Mouse (Mus musculus): ENCODE data around the gene Coro1c. TPM values are rescaled to one million over a fixed set of nuclear protein-coding genes. Genes with fewer than 3 reads are reported as not detected.
A peak's percentile ranks its signal among the peaks of the same experiment; 100 is the strongest.

Gene Coro1c
- polyA plus RNA-seq, 1 experiment from 2014 or later, result 93.6 TPM

GRCm38 (mm10) chr5:113942580-113942979, 34.0 kb upstream of the Coro1c start:
- DNase-seq (ENCODE audit: low spot score), result peak; percentile 47
- Histone ChIP-seq H3K9me3 (ENCODE audit: control insufficient read depth, low read length) (no peaks in the 10 kb centered on the region), H3K9ac (ENCODE audit: low read length) (no peak overlapping the region), H3K36me3 (ENCODE audit: control insufficient read depth, insufficient read depth, low read length) (peaks cover 45% of the 10 kb centered on the region), H3K27ac (replicated peaks) (no peak overlapping the region), H3K4me3 (ENCODE audit: low read depth, low read length) (no peak overlapping the region), H3K4me1 (replicated peaks; ENCODE audit: control insufficient read depth, insufficient read depth) (no peaks in the 10 kb centered on the region), H3K4me2 (replicated peaks; ENCODE audit: low read depth) (no peak overlapping the region), H3K27me3 (ENCODE audit: control insufficient read depth, insufficient read depth, low read length) (no peaks in the 10 kb centered on the region)
- no peak for ATAC-seq (ENCODE audit: low FRiP score, low TSS enrichment)
- peak; percentile 69 for TF ChIP-seq CTCF (IDR thresholded peaks at IDR 0.05; ENCODE audit: low read depth)
- no peak for TF ChIP-seq EP300 (optimal IDR thresholded peaks at IDR 0.05)
- 84% methylated on average over 12 of the region's 12 CpGs for WGBS

DNA sequence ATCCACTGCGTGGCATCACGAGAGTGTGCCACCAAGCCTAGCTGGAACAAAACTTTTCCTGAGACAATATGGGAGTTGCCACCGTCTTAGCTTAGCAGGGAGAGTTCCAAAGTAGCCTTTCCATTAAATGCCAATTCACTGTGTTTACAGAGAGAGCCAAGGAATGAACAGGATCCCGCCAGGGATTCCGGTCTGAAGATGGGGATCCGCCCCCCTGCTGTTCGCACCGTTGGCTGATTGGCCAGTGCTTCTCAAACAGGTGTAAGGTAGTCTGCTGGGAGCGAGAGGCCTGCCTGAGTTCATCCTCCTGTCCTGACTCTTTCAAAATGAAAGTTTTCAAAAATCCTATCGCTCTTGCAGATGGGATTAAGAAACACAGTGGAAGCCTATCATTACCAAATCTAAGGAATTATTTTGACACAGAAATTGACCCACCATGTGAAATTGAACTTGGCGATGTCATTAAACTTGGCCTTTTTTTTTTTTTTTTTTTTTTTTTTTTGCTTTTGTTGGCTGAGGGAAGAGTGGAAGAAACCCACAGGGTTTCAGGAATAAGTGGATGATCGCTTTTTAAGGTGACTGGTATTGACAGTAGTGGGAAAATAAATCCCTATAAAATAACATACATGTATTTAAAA, 30.8 kb upstream of the Coro1c start:
- H3K4me1 ChIP-seq (replicated peaks; ENCODE audit: control insufficient read depth, insufficient read depth), result no peaks in the 10 kb centered on the region
- DNase-seq (ENCODE audit: low spot score), result no peak
- no peak overlapping the region for H3K4me3 ChIP-seq (ENCODE audit: low read depth, low read length)
- H3K27ac ChIP-seq (replicated peaks), result no peak overlapping the region
- H3K4me2 ChIP-seq (replicated peaks; ENCODE audit: low read depth), result no peak overlapping the region
- 50% methylated on average over 12 of the region's 12 CpGs for WGBS
- TF ChIP-seq CTCF (IDR thresholded peaks at IDR 0.05; ENCODE audit: low read depth) (no peak), EP300 (optimal IDR thresholded peaks at IDR 0.05) (no peak)
- peaks cover 31% of the 10 kb centered on the region for H3K36me3 ChIP-seq (ENCODE audit: control insufficient read depth, insufficient read depth, low read length)
- H3K9me3 ChIP-seq (ENCODE audit: control insufficient read depth, low read length), result no peaks in the 10 kb centered on the region
- H3K27me3 ChIP-seq (ENCODE audit: control insufficient read depth, insufficient read depth, low read length), result no peaks in the 10 kb centered on the region
- no peak overlapping the region for H3K9ac ChIP-seq (ENCODE audit: low read length)
- ATAC-seq (ENCODE audit: low FRiP score, low TSS enrichment), result no peak

DNA sequence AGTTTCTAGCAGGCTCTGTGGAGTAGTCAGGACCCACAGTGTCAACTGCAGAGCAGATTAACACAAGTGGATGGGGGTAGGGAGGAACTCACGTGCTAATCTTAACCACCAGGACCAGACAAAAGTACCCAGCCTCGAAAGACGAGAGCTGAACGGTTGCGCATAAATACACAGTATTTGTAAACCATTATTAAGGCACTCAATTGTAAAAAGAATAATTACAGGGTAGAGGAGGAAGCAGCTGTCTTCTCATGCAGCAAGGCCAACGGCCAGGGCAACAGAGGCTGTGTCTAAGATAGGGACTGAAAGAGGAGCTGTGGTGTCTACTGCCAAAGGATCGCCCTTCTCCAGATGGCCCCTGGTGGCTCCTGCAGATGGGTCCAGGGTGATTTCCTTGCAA, 29.1 kb upstream of the Coro1c start:
- no peak for DNase-seq (ENCODE audit: low spot score)
- H3K4me1 ChIP-seq (replicated peaks; ENCODE audit: control insufficient read depth, insufficient read depth), result no peaks in the 10 kb centered on the region
- no peak overlapping the region for H3K27ac ChIP-seq (replicated peaks)
- no peak overlapping the region for H3K4me3 ChIP-seq (ENCODE audit: low read depth, low read length)
- H3K9me3 ChIP-seq (ENCODE audit: control insufficient read depth, low read length), result no peaks in the 10 kb centered on the region
- no peak overlapping the region for H3K9ac ChIP-seq (ENCODE audit: low read length)
- peaks cover 22% of the 10 kb centered on the region for H3K36me3 ChIP-seq (ENCODE audit: control insufficient read depth, insufficient read depth, low read length)
- H3K27me3 ChIP-seq (ENCODE audit: control insufficient read depth, insufficient read depth, low read length), result no peaks in the 10 kb centered on the region
- TF ChIP-seq EP300 (optimal IDR thresholded peaks at IDR 0.05) (no peak), CTCF (IDR thresholded peaks at IDR 0.05; ENCODE audit: low read depth) (no peak)
- WGBS, result 76% methylated on average over 7 of the region's 7 CpGs
- H3K4me2 ChIP-seq (replicated peaks; ENCODE audit: low read depth), result no peak overlapping the region
- ATAC-seq (ENCODE audit: low FRiP score, low TSS enrichment), result no peak

DNA sequence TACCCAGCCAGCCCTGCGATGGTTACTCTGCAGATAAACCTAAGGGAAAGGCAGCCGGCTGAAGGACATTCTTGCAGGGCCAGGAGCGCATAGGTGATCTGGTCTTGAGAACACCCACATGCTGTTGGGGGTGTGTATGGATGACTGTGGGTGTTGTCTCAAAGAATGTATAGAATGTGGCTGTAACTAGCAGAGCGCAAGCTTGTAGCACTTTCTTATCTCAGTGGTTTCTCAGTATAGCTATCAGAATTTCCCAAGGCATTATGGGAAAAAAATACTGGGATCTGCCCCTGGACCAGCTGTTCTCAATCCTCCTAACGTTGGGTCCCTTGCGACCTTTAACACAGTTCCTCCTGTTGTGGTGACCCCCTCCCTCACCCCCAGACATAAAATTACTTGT, 25.3 kb upstream of the Coro1c start:
- Histone ChIP-seq H3K4me2 (replicated peaks; ENCODE audit: low read depth) (no peak overlapping the region), H3K27ac (replicated peaks) (no peak overlapping the region), H3K27me3 (ENCODE audit: control insufficient read depth, insufficient read depth, low read length) (no peaks in the 10 kb centered on the region), H3K4me1 (replicated peaks; ENCODE audit: control insufficient read depth, insufficient read depth) (peaks cover 5% of the 10 kb centered on the region; the same call in 1 of the 2 replicates), H3K9ac (ENCODE audit: low read length) (no peak overlapping the region), H3K36me3 (ENCODE audit: control insufficient read depth, insufficient read depth, low read length) (no peaks in the 10 kb centered on the region), H3K4me3 (ENCODE audit: low read depth, low read length) (no peak overlapping the region), H3K9me3 (ENCODE audit: control insufficient read depth, low read length) (no peaks in the 10 kb centered on the region)
- TF ChIP-seq CTCF (IDR thresholded peaks at IDR 0.05; ENCODE audit: low read depth) (no peak), EP300 (optimal IDR thresholded peaks at IDR 0.05) (no peak)
- ATAC-seq (ENCODE audit: low FRiP score, low TSS enrichment), result no peak
- DNase-seq (ENCODE audit: low spot score), result no peak
- WGBS, result 44% methylated on average over 6 of the region's 6 CpGs

GRCm38 (mm10) chr5:113933480-113933879, 24.9 kb upstream of the Coro1c start:
- Histone ChIP-seq H3K27me3 (ENCODE audit: control insufficient read depth, insufficient read depth, low read length) (no peaks in the 10 kb centered on the region), H3K9ac (ENCODE audit: low read length) (no peak overlapping the region), H3K4me3 (ENCODE audit: low read depth, low read length) (no peak overlapping the region), H3K27ac (replicated peaks) (no peak overlapping the region), H3K4me2 (replicated peaks; ENCODE audit: low read depth) (no peak overlapping the region), H3K9me3 (ENCODE audit: control insufficient read depth, low read length) (no peaks in the 10 kb centered on the region), H3K36me3 (ENCODE audit: control insufficient read depth, insufficient read depth, low read length) (no peaks in the 10 kb centered on the region), H3K4me1 (replicated peaks; ENCODE audit: control insufficient read depth, insufficient read depth) (peaks cover 5% of the 10 kb centered on the region; the same call in 1 of the 2 replicates)
- peak; percentile 71 for TF ChIP-seq CTCF (IDR thresholded peaks at IDR 0.05; ENCODE audit: low read depth)
- no peak for TF ChIP-seq EP300 (optimal IDR thresholded peaks at IDR 0.05)
- WGBS, result 77% methylated on average over 4 of the region's 4 CpGs
- ATAC-seq (ENCODE audit: low FRiP score, low TSS enrichment) (no peak), DNase-seq (ENCODE audit: low spot score) (no peak)

GRCm38 (mm10) chr5:113932310-113932709, 23.8 kb upstream of the Coro1c start:
- 66% methylated on average over 3 of the region's 3 CpGs for WGBS

More at GRCm38 (mm10) chr5:113932310-113932709, 23.8 kb upstream of the Coro1c start:
- peaks cover 5% of the 10 kb centered on the region; the same call in 1 of the 2 replicates for H3K4me1 ChIP-seq (replicated peaks; ENCODE audit: control insufficient read depth, insufficient read depth)
- H3K4me3 ChIP-seq (ENCODE audit: low read depth, low read length), result no peak overlapping the region
- DNase-seq (ENCODE audit: low spot score) (no peak), ATAC-seq (ENCODE audit: low FRiP score, low TSS enrichment) (no peak)
- no peaks in the 10 kb centered on the region for H3K36me3 ChIP-seq (ENCODE audit: control insufficient read depth, insufficient read depth, low read length)
- no peak overlapping the region for H3K9ac ChIP-seq (ENCODE audit: low read length)
- no peak overlapping the region for H3K4me2 ChIP-seq (replicated peaks; ENCODE audit: low read depth)
- no peak for TF ChIP-seq CTCF (IDR thresholded peaks at IDR 0.05; ENCODE audit: low read depth)
- peaks cover 3% of the 10 kb centered on the region; the same call in 1 of the 2 replicates for H3K9me3 ChIP-seq (ENCODE audit: control insufficient read depth, low read length)
- no peaks in the 10 kb centered on the region for H3K27me3 ChIP-seq (ENCODE audit: control insufficient read depth, insufficient read depth, low read length)
- H3K27ac ChIP-seq (replicated peaks), result no peak overlapping the region

All from stomach, postnatal 0 days (tissue).